Mouse (Mus musculus) embryonic fibroblast, embryonic 13.5 days (primary cell): ENCODE data around the gene Rnf217. TPM values are rescaled to one million over a fixed set of nuclear protein-coding genes. Genes with fewer than 3 reads are reported as not detected.

ENCODE experiments used
- H3K27ac ChIP-seq: 2 replicates; pipeline ENCODE4 v1.5.1; 2012; ENCODE audit warnings: low read length, control low read depth, inconsistent platforms; ENCODE audit not compliant: insufficient read depth
- H3K4me1 ChIP-seq: 2 replicates; pipeline ENCODE4 v1.6.1; 2011; ENCODE audit warnings: low read length; ENCODE audit not compliant: control insufficient read depth, insufficient read depth
- H3K4me3 ChIP-seq: 2 replicates; pipeline ENCODE4 v1.5.1; 2011; ENCODE audit warnings: mild to moderate bottlenecking, control low read depth, low read length; ENCODE audit not compliant: insufficient read depth
- CTCF ChIP-seq: IDR thresholded peaks from 2 replicates; pipeline ENCODE4 v1.5.1; 2011; ENCODE audit warnings: mild to moderate bottlenecking, control low read depth, low read length, moderate library complexity, borderline replicate concordance; ENCODE audit not compliant: insufficient read depth
- POLR2A ChIP-seq: IDR thresholded peaks from 2 replicates; pipeline ENCODE4 v1.6.1; 2011; ENCODE audit warnings: low read depth, mild to moderate bottlenecking, control low read depth, low read length, moderate library complexity
- polyA plus RNA-seq: library from polyadenylated mRNA; stranded (reverse); fragments of >200 nt; gene quantifications from 2 replicates; pipeline ENCODE4 v1.2.4, GENCODE M21; 2011; ENCODE audit warnings: low read depth; ENCODE audit not compliant: missing spikeins, insufficient read length

The Rnf217 gene
- polyA plus RNA-seq, 1 experiment = 7.2 TPM

GRCm38 (mm10) chr10:31557311-31557710 lies 51.7 kb downstream of the Rnf217 start:
- Histone ChIP-seq H3K4me1 (peaks cover 12% of the 10 kb centered on the region), H3K27ac (peak overlapping the region; percentile 58; the same call in 1 of the 2 replicates), H3K4me3 (no peak overlapping the region)
- TF ChIP-seq CTCF = no peak
- no peak for TF ChIP-seq POLR2A

DNA sequence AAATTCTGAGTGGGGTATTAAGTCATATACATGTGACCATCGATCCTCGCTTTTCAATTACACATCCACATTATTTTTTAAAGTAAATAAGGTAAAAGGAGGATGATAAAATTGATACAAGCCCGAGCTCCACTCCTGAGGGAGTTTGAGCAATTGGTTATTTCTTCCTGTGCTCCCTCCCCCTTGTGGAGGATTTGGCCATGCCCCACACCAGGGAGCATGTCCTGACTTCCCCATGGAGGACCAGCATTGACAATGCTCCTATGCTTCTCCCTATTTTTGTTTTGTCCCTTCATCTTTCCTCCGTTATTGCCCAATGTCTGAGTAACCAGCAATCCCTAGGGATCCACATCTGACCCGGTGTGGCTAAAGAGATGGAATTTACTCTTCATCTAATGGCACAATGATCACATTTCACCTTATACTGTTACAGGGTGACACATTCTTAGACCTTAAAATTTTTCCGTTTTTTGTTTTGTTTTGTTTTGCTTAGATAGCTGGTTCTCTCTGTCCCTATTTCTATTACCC lies 53.5 kb downstream of the Rnf217 start:
- no peak overlapping the region for H3K4me3 ChIP-seq
- peaks cover 12% of the 10 kb centered on the region for H3K4me1 ChIP-seq
- H3K27ac ChIP-seq = no peak overlapping the region
- no peak for TF ChIP-seq POLR2A
- TF ChIP-seq CTCF = no peak

- peak overlapping the region; percentile 86 for H3K27ac ChIP-seq
- H3K4me3 ChIP-seq = no peak overlapping the region
- no peak for TF ChIP-seq POLR2A
- H3K4me1 ChIP-seq = peaks cover 12% of the 10 kb centered on the region
Measured at GRCm38 (mm10) chr10:31553302-31553701, 55.7 kb downstream of the Rnf217 start.

GRCm38 (mm10) chr10:31551850-31552249 lies 57.1 kb downstream of the Rnf217 start:
- TF ChIP-seq POLR2A (no peak), CTCF (no peak)
- Histone ChIP-seq H3K27ac (no peak overlapping the region), H3K4me3 (no peak overlapping the region), H3K4me1 (peaks cover 5% of the 10 kb centered on the region)

DNA sequence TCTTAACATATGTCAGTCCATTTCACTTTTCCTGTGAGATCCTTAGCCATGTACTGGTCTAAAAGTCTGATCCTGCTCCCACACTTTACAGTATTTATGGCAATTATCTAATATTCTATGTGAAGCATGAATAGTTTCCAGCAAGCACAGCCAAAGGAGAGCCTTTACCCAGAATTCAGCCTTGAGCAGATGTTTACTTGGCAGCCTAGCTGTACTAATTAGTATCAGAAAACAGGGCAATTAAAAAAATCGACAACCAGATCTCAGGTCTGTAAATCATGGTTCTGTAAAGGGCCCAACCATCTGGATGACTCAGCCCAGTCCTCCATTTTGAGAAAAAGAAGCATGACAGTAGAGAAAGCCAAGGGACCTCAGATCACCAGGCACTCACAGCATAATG lies 57.6 kb downstream of the Rnf217 start:
- TF ChIP-seq CTCF (no peak), POLR2A (no peak)
- H3K4me1 ChIP-seq = peaks cover 5% of the 10 kb centered on the region
- no peak overlapping the region for H3K4me3 ChIP-seq
- no peak overlapping the region for H3K27ac ChIP-seq

DNA sequence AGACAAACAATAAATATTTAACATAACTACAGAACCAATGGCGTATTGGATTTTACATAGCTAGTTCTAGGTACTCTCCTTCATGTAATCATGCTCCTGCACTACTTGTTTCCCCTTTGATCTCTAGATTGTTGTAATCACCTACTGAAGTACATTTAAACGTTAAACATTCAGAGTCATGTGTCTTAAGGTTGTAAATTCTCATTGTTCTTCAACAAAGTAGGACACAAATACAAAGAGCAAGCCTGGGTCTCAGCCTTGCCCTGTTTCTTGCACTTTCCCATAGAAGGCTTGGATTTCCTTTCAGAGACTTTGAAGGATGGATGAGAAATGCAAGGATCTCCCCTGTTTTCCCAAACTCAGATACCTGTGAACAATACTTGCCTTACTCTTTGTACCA lies 61.8 kb downstream of the Rnf217 start:
- H3K4me3 ChIP-seq = no peak overlapping the region
- 0 out of 2 replicates have a peak overlapping the region, but pooled peaks have one; percentile 25 for H3K27ac ChIP-seq
- TF ChIP-seq POLR2A = no peak
- no peak for TF ChIP-seq CTCF
- 0 out of 2 replicates have a peak, but pooled peaks cover 2% of the 10 kb centered on the region for H3K4me1 ChIP-seq

GRCm38 (mm10) chr10:31544149-31544942 lies 64.6 kb downstream of the Rnf217 start:
- H3K27ac ChIP-seq = no peak overlapping the region
- TF ChIP-seq CTCF (no peak), POLR2A (no peak)
- H3K4me1 ChIP-seq = peaks cover 4% of the 10 kb centered on the region; the same call in 1 of the 2 replicates
- no peak overlapping the region for H3K4me3 ChIP-seq

DNA sequence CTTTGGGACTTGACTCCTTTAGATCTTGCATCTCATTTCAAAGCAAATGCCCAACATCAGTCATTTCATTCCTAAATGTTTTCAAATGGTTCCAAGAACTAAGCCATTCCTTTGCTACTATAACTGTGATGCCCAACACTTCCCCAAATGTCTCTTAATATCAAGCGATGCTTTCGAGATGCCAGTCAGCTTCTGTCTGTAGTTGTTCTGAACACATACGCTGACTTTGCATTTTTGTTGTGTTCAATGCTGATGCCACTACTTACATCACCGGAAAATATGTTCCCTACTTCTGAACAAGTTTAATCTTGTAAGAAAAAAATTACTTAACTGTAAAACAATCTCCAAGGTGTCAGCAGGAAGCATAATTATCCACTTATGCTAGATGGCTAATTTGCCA lies 68.5 kb downstream of the Rnf217 start:
- TF ChIP-seq CTCF = no peak
- TF ChIP-seq POLR2A = no peak
- Histone ChIP-seq H3K27ac (no peak overlapping the region; the same call in 1 of the 2 replicates), H3K4me1 (peaks cover 13% of the 10 kb centered on the region), H3K4me3 (no peak overlapping the region)

- no peak for TF ChIP-seq CTCF
- TF ChIP-seq POLR2A = no peak
- Histone ChIP-seq H3K4me3 (no peak overlapping the region), H3K4me1 (peaks cover 13% of the 10 kb centered on the region), H3K27ac (no peak overlapping the region; the same call in 1 of the 2 replicates)
Measured at GRCm38 (mm10) chr10:31539351-31539750, 69.6 kb downstream of the Rnf217 start.

- H3K27ac ChIP-seq = peak overlapping the region; percentile 70
- H3K4me1 ChIP-seq = peaks cover 13% of the 10 kb centered on the region
- no peak overlapping the region for H3K4me3 ChIP-seq
- no peak for TF ChIP-seq POLR2A
- TF ChIP-seq CTCF = no peak
Measured at GRCm38 (mm10) chr10:31538721-31539120, 70.3 kb downstream of the Rnf217 start.
